Mouse (Mus musculus): ENCODE results near the gene Ttll13.

- TF ChIP-seq CTCF (IDR thresholded peaks at IDR 0.05; ENCODE audit: insufficient read depth, low read length) (no peak), POLR2A (IDR thresholded peaks at IDR 0.05; ENCODE audit: borderline replicate concordance, extremely low read depth, low read depth, low read length) (no peak)
These were observed 50.9 kb downstream of the Ttll13 start for GRCm38 (mm10) chr7:80297041-80297440.

Measured in lung, adult 2 months (tissue).